Mouse (Mus musculus) kidney, adult 2 months (tissue): ENCODE measurements around the gene Capn5. TPM values are rescaled to one million over a fixed set of nuclear protein-coding genes. Genes with fewer than 3 reads are reported as not detected.

Experiments
- DNase-seq: peaks from one replicate; pipeline ENCODE4 v3.0.0; 2021
- H3K27ac ChIP-seq: fragments of 200-500 bp; 2 replicates; pipeline ENCODE4 v1.5.1; 2012; ENCODE audit warnings: low read depth, low read length, control low read depth, inconsistent platforms; ENCODE audit not compliant: insufficient read depth
- H3K27me3 ChIP-seq: fragments of 200-500 bp; replicated peaks from 2 replicates; pipeline ENCODE4 v1.6.1; 2012; ENCODE audit warnings: mild to moderate bottlenecking, moderate library complexity, low read length, inconsistent platforms; ENCODE audit not compliant: control insufficient read depth, insufficient read depth
- H3K36me3 ChIP-seq: fragments of 200-500 bp; 2 replicates; pipeline ENCODE4 v1.6.1; 2012; ENCODE audit warnings: mild to moderate bottlenecking, moderate library complexity, low read length, inconsistent platforms; ENCODE audit not compliant: control insufficient read depth, insufficient read depth
- H3K4me1 ChIP-seq: fragments of 200-500 bp; 2 replicates; pipeline ENCODE4 v1.6.1; 2011; ENCODE audit warnings: low read length; ENCODE audit not compliant: control insufficient read depth, insufficient read depth
- H3K4me3 ChIP-seq: fragments of 200-500 bp; 2 replicates; pipeline ENCODE4 v1.5.1; 2011; ENCODE audit warnings: mild to moderate bottlenecking, low read depth, low read length, control low read depth; ENCODE audit not compliant: insufficient read depth
- CTCF ChIP-seq: fragments of 200-500 bp; conservative IDR thresholded peaks from 2 replicates; pipeline ENCODE4 v1.5.1; 2011; ENCODE audit warnings: low read depth, mild to moderate bottlenecking, control low read depth, low read length, moderate library complexity, mixed read lengths; ENCODE audit not compliant: insufficient read depth, insufficient read length
- POLR2A ChIP-seq: fragments of 200-500 bp; IDR thresholded peaks from one replicate; pipeline ENCODE4 v1.6.1; 2011; ENCODE audit warnings: low read depth, low read length, control low read depth
- WGBS: fragments of 180-500 bp; shearing (Covaris S2); methylation state at CpG from one replicate; pipeline ENCODE4 v1.1.7; 2018; 5-methylcytosine and 5-hydroxymethylcytosine counted together
- polyA plus RNA-seq: library from polyadenylated mRNA; depleted of rRNA; stranded (reverse); fragments of >200 nt; gene quantifications from 2 replicates; pipeline ENCODE4 v1.2.3, GENCODE M21; 2012

The Capn5 gene
- polyA plus RNA-seq, 1 experiment, result 13.8 TPM

DNA sequence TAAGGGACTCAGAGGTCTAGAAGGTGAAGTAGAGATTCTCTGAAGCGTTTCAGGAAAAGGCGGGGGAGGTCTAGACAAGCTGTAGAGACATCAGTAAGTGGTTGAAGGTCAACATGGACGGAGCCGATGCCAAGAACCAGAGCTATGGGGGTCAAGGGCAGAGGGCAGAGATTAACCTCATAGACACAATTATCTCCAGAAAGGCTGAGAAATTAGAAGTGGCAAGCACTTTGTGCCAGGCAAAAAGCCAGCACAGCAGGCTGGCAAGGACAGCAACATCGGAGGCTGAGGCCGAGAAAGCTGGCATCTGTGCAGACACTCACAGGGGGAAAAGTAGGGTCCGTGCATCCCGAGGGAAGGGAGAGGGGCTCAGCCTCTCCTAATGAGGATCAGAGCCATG lies 30.3 kb downstream of the Capn5 start:
- TF ChIP-seq CTCF (no peak), POLR2A (no peak)
- Histone ChIP-seq H3K36me3 (no peaks in the 10 kb centered on the region), H3K4me3 (no peak overlapping the region), H3K4me1 (0 out of 2 replicates have a peak, but pooled peaks cover 4% of the 10 kb centered on the region), H3K27ac (no peak overlapping the region), H3K27me3 (no peaks in the 10 kb centered on the region)
- peak; percentile 88 for DNase-seq
- whole genome bisulfite sequencing, result 43% methylated on average over 8 of the region's 8 CpGs

DNA sequence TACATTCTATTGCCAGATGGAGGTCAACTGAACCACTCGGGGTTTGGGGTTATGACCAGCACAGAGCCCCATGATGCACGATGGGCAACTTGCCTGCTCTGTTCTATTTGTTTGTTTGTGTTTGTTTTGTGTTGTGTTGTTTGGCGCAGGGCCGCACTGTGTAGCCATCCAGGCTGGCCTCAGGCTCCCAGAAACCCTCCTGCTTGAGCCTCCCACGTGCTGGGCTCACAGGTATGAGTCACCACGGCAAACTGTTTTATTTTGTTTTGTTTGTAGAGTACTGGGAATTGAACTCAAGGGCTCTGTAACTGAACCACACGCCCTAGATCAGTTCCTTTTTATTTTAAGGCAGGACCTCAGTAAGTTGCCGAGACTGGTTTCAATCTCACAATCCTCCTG lies 31.6 kb downstream of the Capn5 start:
- no peaks in the 10 kb centered on the region for H3K36me3 ChIP-seq
- no peak overlapping the region for H3K4me3 ChIP-seq
- peaks cover 10% of the 10 kb centered on the region for H3K4me1 ChIP-seq
- H3K27me3 ChIP-seq, result no peaks in the 10 kb centered on the region
- peak; percentile 22 for DNase-seq
- no peak overlapping the region for H3K27ac ChIP-seq
- TF ChIP-seq CTCF (no peak), POLR2A (no peak)
- 76% methylated on average over 8 of the region's 8 CpGs for WGBS

DNA sequence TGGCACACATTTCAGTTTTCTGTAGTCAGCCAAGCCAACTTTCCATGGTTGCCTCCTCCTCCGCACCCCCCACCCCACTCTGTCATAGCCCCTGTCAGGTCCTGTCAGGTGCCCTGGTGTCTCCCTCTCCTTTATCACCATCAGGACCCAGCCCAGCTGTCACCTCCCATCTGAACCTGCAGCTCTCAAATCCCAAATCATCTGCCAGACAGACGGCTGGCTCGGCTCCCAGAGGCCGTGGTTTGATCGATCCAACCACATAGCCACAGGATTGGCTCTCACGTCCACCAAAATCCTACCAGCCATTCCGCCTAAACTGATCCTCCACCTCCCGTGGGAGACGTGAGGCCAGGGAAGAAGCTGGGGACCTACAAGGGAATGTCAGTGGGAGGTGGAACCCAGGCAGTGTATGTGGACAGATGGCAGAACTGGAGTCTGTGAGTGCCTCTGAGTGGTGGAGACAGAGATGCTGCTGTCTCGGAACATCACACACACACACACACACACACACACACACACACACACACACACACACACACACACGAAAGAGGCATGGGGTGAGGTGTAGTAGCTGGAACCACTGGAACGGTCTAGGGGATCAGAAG lies 32.1 kb downstream of the Capn5 start:
- Histone ChIP-seq H3K36me3 (no peaks in the 10 kb centered on the region), H3K4me3 (no peak overlapping the region), H3K27ac (no peak overlapping the region), H3K27me3 (no peaks in the 10 kb centered on the region), H3K4me1 (peaks cover 11% of the 10 kb centered on the region)
- WGBS, result 89% methylated on average over 12 of the region's 12 CpGs
- DNase-seq, result no peak
- TF ChIP-seq POLR2A, result no peak
- no peak for TF ChIP-seq CTCF

DNA sequence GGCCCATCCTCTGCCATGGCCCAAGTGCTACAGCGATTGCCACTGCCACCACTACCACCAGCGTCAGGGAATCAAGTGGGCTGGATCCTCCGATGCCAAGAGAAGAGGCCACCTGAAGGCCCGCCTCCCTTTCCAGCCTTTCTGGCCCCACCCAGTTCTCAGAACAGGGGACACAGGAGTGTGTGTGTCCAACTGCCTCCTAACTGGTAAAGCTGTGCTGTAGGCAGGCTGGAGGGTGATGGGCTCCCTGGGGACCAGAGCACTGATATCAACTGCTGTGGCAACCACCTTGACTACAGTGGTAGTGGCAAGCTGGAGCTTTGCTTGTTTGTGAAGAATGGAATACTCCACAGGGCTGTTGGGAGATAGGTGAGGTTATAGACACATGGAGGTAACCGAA lies 32.7 kb downstream of the Capn5 start, which contains the start of gene Omp:
Gene Omp, minus strand, starts transcription at position 101 of the 400 bp plus-strand sequence.
- H3K27me3 ChIP-seq, result no peaks in the 10 kb centered on the region
- 91% methylated on average over 5 of the region's 5 CpGs for WGBS
- H3K36me3 ChIP-seq, result no peaks in the 10 kb centered on the region
- no peak within 1 kb of the TSS for H3K4me3 ChIP-seq
- DNase-seq, result no peak
- no peak for TF ChIP-seq CTCF
- no peak for TF ChIP-seq POLR2A
- peaks cover 11% of the 10 kb centered on the region for H3K4me1 ChIP-seq
- H3K27ac ChIP-seq, result no peak within 1 kb of the TSS

DNA sequence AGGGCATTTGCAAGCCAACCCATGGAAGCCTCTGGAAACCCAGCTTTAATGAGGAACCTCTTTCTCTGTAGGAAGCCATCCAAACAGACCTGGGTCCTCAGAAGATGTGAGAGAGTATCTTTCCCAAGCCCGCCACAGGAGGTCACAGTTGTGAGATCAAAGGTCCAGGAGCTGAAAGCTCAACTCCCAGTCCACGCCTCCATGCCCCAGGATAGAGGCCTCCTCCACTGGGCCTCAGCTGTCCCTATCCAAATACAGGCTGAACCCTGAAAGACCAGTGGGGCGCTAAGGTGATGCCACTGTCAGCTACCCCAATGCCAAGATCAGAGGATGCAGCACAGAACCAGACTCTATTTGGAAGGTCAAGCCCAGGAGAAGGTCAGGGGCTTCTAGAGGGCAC lies 35.4 kb downstream of the Capn5 start:
- Histone ChIP-seq H3K27me3 (no peaks in the 10 kb centered on the region), H3K27ac (no peak overlapping the region), H3K4me1 (peaks cover 11% of the 10 kb centered on the region), H3K4me3 (no peak overlapping the region), H3K36me3 (no peaks in the 10 kb centered on the region)
- WGBS, result 59% methylated on average over 3 of the region's 3 CpGs
- TF ChIP-seq CTCF (no peak), POLR2A (no peak)
- DNase-seq, result peak; percentile 48

DNA sequence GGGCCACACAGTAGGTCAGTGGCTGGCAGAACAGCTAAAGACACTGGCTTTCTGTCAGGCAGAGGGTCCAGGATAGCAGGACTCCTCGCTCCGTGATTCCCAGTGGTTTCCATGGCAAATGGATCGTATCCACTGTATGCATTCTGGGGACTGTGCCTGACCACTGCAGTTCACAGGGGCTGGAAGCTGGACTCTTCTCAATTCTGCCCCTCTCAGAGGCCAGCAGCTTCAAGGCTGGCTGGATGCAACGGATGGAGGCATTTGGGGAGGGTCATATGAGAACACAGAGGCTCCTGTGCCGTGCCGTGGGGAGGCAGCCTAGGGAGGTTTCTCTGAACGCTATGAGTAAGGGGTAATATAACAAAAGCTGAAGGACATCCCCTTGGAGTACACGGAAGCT lies 35.8 kb downstream of the Capn5 start:
- no peak for TF ChIP-seq POLR2A
- no peak for TF ChIP-seq CTCF
- DNase-seq, result no peak
- no peaks in the 10 kb centered on the region for H3K27me3 ChIP-seq
- H3K27ac ChIP-seq, result no peak overlapping the region
- WGBS, result 72% methylated on average over 8 of the region's 8 CpGs
- H3K36me3 ChIP-seq, result no peaks in the 10 kb centered on the region
- peaks cover 8% of the 10 kb centered on the region for H3K4me1 ChIP-seq
- H3K4me3 ChIP-seq, result no peak overlapping the region

DNA sequence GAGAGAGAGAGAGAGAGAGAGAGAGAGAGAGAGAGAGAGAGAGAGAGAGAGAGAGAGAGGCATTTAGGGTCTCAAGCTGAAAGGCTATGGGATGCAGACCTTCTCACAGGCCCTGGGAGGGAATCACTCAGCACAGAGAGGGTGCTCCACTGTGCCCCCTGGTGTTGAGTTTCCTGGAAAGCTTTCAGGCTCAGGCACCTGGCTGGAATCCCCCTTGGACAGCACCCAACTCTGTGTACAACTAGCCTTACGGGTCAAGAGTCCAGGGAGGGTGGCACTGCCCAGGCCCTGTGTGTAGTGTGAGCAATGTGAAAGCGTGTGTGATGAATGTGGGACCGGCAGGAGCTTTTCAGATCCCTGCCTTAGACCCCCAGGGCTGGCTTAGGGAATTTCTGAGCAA lies 36.9 kb downstream of the Capn5 start:
- H3K36me3 ChIP-seq, result no peaks in the 10 kb centered on the region
- no peak overlapping the region for H3K4me3 ChIP-seq
- 35% methylated on average over 3 of the region's 3 CpGs for WGBS
- no peaks in the 10 kb centered on the region for H3K27me3 ChIP-seq
- TF ChIP-seq CTCF, result peak; percentile 67
- TF ChIP-seq POLR2A, result no peak
- peaks cover 7% of the 10 kb centered on the region for H3K4me1 ChIP-seq
- no peak overlapping the region for H3K27ac ChIP-seq
- peak; percentile 90 for DNase-seq
